Mouse (Mus musculus) stomach, embryonic 14.5 days (tissue): ENCODE results near the gene Wdr35. TPM values are rescaled to one million over a fixed set of nuclear protein-coding genes. Genes with fewer than 3 reads are reported as not detected.

Experiments
- ATAC-seq: fragments of 200-750 bp; cut with Nextera tagmentation; 2 replicates; pipeline ENCODE4 v1.8.0; 2017; ENCODE audit warnings: low read depth, moderate TSS enrichment; ENCODE audit not compliant: insufficient number of reproducible peaks, insufficient read depth, low FRiP score
- H3K27ac ChIP-seq: fragments of 300-500 bp; sonication (generic); 2 replicates; pipeline ENCODE4 v1.5.1; 2014; ENCODE audit warnings: mild to moderate bottlenecking, low read length, moderate library complexity, mixed read lengths
- H3K27me3 ChIP-seq: fragments of 300-500 bp; sonication (generic); 2 replicates; pipeline ENCODE4 v1.6.1; 2014; ENCODE audit warnings: low read length, control low read depth, mixed read lengths; ENCODE audit not compliant: control insufficient read depth, insufficient read depth
- H3K36me3 ChIP-seq: fragments of 300-500 bp; sonication (generic); 2 replicates; pipeline ENCODE4 v1.6.1; 2014; ENCODE audit warnings: mild to moderate bottlenecking, control low read depth, low read length, moderate library complexity, mixed read lengths; ENCODE audit not compliant: control insufficient read depth, insufficient read depth
- H3K4me1 ChIP-seq: fragments of 300-500 bp; sonication (generic); 2 replicates; pipeline ENCODE4 v1.6.1; 2014; ENCODE audit warnings: low read length, control low read depth, mixed read lengths; ENCODE audit not compliant: control insufficient read depth, insufficient read depth
- H3K4me2 ChIP-seq: fragments of 300-500 bp; sonication (generic); replicated peaks from 2 replicates; pipeline ENCODE4 v1.6.1; 2014; ENCODE audit warnings: low read depth, low read length, control low read depth
- H3K4me3 ChIP-seq: fragments of 300-500 bp; sonication (generic); 2 replicates; pipeline ENCODE4 v1.5.1; 2014; ENCODE audit warnings: low read depth, low read length, control low read depth
- H3K9ac ChIP-seq: fragments of 300-500 bp; sonication (generic); replicated peaks from 2 replicates; pipeline ENCODE4 v1.6.1; 2014; ENCODE audit warnings: low read depth, mild to moderate bottlenecking, control low read depth, low read length, moderate library complexity, mixed read lengths
- H3K9me3 ChIP-seq: fragments of 300-500 bp; sonication (generic); 2 replicates; pipeline ENCODE4 v1.6.1; 2016; ENCODE audit warnings: low read depth, low read length, control low read depth; ENCODE audit not compliant: control insufficient read depth
- WGBS: fragments of 180-500 bp; shearing (Covaris S2); extraction: QIAGEN DNeasy Blood & Tissue Kit; methylation state at CpG from one replicate; pipeline ENCODE4 v1.1.7; 2014; 5-methylcytosine and 5-hydroxymethylcytosine counted together
- polyA plus RNA-seq: library from polyadenylated mRNA; unstranded; fragments of >200 nt; fragmentation: Nextera tagmentation; extraction: Ambion mirVana; gene quantifications from 2 replicates; pipeline ENCODE4 v1.2.1, GENCODE M21; 2014

The Wdr35 gene
- polyA plus RNA-seq, 1 experiment from 2014 or later, result 21.3 TPM

DNA sequence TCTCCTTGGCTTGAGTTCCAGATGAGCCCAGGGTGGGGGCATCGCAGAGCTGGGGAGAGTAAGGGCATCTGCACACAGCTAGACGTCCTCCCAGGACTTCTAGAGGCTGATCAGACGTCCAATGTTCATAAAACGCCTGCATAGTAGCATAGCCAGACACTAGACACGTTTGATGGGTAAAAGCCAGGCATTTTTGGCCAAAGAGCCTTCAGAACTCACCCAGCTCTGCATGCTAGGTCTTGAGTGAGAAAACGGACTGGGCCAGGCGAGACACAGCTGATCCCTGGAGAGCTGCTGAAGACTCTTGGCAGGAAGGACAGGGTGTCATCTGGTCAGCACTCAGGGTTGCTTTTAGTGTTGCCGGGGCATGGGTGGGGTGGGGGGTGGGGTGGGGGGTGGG is 74.4 kb downstream of the Wdr35 start:
- Histone ChIP-seq H3K4me1 (peaks cover 6% of the 10 kb centered on the region), H3K4me2 (no peak overlapping the region), H3K9ac (no peak overlapping the region), H3K27ac (no peak overlapping the region), H3K9me3 (no peaks in the 10 kb centered on the region), H3K4me3 (no peak overlapping the region), H3K27me3 (no peaks in the 10 kb centered on the region), H3K36me3 (no peaks in the 10 kb centered on the region)
- no peak for ATAC-seq
- 79% methylated on average over 8 of the region's 8 CpGs for WGBS

DNA sequence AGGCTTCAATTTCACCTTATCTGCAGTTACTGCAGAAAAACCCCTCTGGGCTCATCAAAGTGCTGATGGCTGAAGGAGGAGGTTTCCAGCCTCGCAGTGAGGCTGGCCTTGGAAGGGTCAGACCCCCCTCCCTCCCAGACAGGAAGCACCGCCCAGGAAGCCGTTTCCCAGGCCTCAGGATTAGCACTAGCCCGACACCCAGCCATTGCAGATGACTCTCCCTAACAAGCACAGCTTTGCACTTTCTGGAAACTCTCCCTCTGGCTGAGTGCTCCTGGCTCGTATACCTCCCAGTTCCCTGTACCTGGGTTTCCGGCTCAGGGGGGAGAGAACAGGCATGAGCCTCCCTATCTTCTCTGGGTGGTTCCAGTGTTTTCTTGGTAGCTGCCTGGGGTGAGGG is 77.1 kb downstream of the Wdr35 start:
- Histone ChIP-seq H3K9ac (no peak overlapping the region), H3K27ac (no peak overlapping the region), H3K4me1 (peaks cover 12% of the 10 kb centered on the region), H3K36me3 (no peaks in the 10 kb centered on the region), H3K4me2 (no peak overlapping the region), H3K27me3 (no peaks in the 10 kb centered on the region), H3K4me3 (no peak overlapping the region), H3K9me3 (no peaks in the 10 kb centered on the region)
- ATAC-seq, result no peak
- WGBS, result 36% methylated on average over 6 of the region's 6 CpGs

DNA sequence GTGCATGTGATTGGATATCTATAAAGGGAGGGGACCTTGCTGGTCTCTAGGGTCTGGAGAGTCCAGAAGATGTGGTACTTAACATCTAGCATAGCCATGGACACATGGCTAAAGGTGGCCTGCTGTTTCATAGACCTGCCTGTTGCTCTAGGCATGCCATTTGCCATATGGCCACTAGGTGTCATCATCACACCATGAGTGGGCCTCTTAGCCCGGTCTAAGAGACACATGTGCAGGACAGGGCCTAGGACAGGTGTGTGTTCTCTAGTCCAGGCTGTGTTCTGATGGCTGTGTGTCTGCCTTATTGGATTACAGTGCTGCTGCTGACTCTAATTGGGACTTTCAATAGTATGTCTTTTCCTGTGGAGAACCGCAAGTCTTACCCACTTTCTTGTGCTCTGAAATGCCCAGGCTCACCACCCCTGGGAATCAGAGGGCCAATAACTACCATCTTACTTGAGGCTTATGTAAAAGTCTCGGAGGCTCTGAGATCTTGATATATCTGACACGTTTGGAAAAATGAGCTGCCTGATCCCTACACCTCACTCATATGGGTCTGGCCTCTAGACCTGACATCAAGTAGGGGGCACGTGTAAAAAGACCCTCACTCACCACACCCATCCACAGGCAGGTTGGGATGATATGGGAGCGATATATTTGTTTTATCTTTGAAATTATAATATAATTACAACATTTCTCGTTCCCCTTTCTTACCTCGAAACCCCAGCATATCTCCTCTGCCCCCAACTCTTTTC is 78.6 kb downstream of the Wdr35 start:
- no peaks in the 10 kb centered on the region for H3K36me3 ChIP-seq
- H3K27me3 ChIP-seq, result no peaks in the 10 kb centered on the region
- peaks cover 12% of the 10 kb centered on the region for H3K4me1 ChIP-seq
- WGBS, result 62% methylated on average over 8 of the region's 8 CpGs
- peak; percentile 84; the same call in 1 of the 2 replicates for ATAC-seq
- H3K9me3 ChIP-seq, result no peaks in the 10 kb centered on the region
- H3K27ac ChIP-seq, result no peak overlapping the region
- no peak overlapping the region for H3K4me3 ChIP-seq
- no peak overlapping the region for H3K9ac ChIP-seq
- no peak overlapping the region for H3K4me2 ChIP-seq

- Histone ChIP-seq H3K36me3 (no peaks in the 10 kb centered on the region), H3K4me3 (no peak overlapping the region), H3K4me1 (peaks cover 12% of the 10 kb centered on the region), H3K27ac (no peak overlapping the region), H3K27me3 (no peaks in the 10 kb centered on the region), H3K9me3 (no peaks in the 10 kb centered on the region), H3K4me2 (no peak overlapping the region), H3K9ac (no peak overlapping the region)
- 48% methylated on average over 7 of the region's 7 CpGs for WGBS
- ATAC-seq, result no peak
Observed at GRCm38 (mm10) chr12:9053345-9053744, 79.7 kb downstream of the Wdr35 start.

DNA sequence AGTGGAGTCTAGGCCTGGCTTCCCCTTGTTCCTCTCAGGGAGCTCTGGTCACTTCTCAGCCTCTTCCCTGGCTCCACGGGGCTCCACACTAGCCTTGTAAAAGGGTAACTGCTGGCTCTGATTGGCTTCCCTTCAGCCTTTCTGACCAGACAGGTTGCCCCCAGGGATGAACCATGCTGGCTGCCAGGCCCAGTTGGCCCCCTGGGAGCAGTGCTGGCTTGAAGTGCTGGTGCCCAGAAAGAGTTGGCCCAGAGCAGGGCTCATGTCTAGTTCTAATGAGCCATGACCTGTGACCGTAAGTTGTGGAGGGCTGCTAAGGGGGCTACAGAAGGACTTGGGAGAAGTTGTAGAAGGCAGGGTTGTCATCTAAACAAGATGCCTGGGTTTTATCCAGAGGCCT is 80.3 kb downstream of the Wdr35 start:
- 76% methylated on average over 2 of the region's 2 CpGs for WGBS
- Histone ChIP-seq H3K4me2 (no peak overlapping the region), H3K36me3 (no peaks in the 10 kb centered on the region), H3K9me3 (no peaks in the 10 kb centered on the region), H3K27me3 (no peaks in the 10 kb centered on the region), H3K27ac (no peak overlapping the region), H3K4me1 (peaks cover 12% of the 10 kb centered on the region), H3K9ac (no peak overlapping the region), H3K4me3 (no peak overlapping the region)
- no peak for ATAC-seq

GRCm38 (mm10) chr12:9055269-9055668 is 81.6 kb downstream of the Wdr35 start:
- Histone ChIP-seq H3K36me3 (no peaks in the 10 kb centered on the region), H3K27me3 (no peaks in the 10 kb centered on the region), H3K27ac (no peak overlapping the region), H3K4me3 (no peak overlapping the region), H3K4me2 (no peak overlapping the region), H3K9me3 (no peaks in the 10 kb centered on the region), H3K4me1 (peaks cover 12% of the 10 kb centered on the region), H3K9ac (no peak overlapping the region)
- WGBS, result 44% methylated on average over 11 of the region's 11 CpGs
- ATAC-seq, result no peak

DNA sequence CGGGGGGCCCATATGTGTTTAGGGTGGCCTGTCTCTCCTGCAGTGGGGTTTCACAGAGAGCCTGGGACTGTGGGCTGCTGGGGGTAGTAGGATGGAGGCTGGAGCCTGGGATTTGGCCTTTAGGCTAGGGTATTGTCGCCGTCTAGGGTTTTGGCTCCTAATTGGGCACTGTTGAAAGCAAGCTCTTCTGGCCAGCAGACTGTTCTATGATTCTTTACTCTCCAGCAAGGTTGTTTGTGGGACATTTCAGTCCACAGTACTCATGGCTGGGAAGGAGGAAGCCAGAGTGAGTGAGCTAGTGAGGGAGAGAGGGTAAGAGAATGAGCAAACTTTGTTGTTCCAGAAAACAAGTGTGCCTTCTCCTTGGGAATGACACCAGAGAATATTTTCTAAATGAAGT is 85.8 kb downstream of the Wdr35 start:
- Histone ChIP-seq H3K4me2 (no peak overlapping the region), H3K36me3 (no peaks in the 10 kb centered on the region), H3K27ac (no peak overlapping the region), H3K4me3 (no peak overlapping the region), H3K4me1 (no peaks in the 10 kb centered on the region; the same call in 1 of the 2 replicates), H3K9ac (no peak overlapping the region), H3K27me3 (no peaks in the 10 kb centered on the region), H3K9me3 (no peaks in the 10 kb centered on the region)
- 79% methylated on average over 3 of the region's 3 CpGs for WGBS
- ATAC-seq, result no peak

DNA sequence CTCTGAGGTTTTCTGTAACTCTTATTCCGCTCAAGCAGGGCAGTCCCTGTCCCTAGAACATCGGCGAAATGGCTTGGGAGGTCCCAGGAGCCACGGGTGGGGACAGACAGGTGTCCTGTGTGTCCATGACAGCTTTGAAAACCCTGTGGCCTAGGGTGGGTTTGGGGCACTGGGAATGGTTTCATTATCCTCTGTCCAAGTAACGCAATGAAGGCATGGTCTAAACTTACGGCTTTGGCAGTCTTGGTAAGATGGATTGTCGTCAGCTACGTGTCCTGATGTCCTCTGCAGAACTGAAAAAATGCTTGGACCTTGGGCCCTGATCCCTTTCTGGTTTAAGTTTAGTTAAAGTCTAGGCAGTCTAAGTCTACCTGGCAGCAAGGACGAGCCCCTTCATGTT is 86.3 kb downstream of the Wdr35 start:
- WGBS, result 67% methylated on average over 9 of the region's 9 CpGs
- Histone ChIP-seq H3K9ac (no peak overlapping the region), H3K9me3 (no peaks in the 10 kb centered on the region), H3K27ac (no peak overlapping the region), H3K4me3 (no peak overlapping the region), H3K4me1 (no peaks in the 10 kb centered on the region; the same call in 1 of the 2 replicates), H3K4me2 (no peak overlapping the region), H3K36me3 (no peaks in the 10 kb centered on the region), H3K27me3 (no peaks in the 10 kb centered on the region)
- no peak for ATAC-seq

GRCm38 (mm10) chr12:9063611-9064010 is 89.9 kb downstream of the Wdr35 start:
- Histone ChIP-seq H3K4me1 (no peaks in the 10 kb centered on the region), H3K4me2 (no peak overlapping the region), H3K9me3 (no peaks in the 10 kb centered on the region), H3K27ac (no peak overlapping the region), H3K27me3 (no peaks in the 10 kb centered on the region), H3K9ac (no peak overlapping the region), H3K4me3 (no peak overlapping the region), H3K36me3 (no peaks in the 10 kb centered on the region)
- no peak for ATAC-seq
- 78% methylated on average over 6 of the region's 6 CpGs for WGBS
